Mouse (Mus musculus) midbrain, embryonic 10.5 days (tissue): Measurements from ENCODE around the gene C2cd4b. TPM values are rescaled to one million over a fixed set of nuclear protein-coding genes. Genes with fewer than 3 reads are reported as not detected.

Experiments
- DNase-seq: peaks from one replicate; pipeline ENCODE4 v3.0.0-alpha.2; 2017; ENCODE audit warnings: low spot score
- H3K27ac ChIP-seq: fragments of 300-500 bp; sonication (generic); replicated peaks from 2 replicates; pipeline ENCODE4 v1.5.1; 2016; ENCODE audit warnings: mild to moderate bottlenecking
- H3K27me3 ChIP-seq: fragments of 300-500 bp; sonication (generic); 2 replicates; pipeline ENCODE4 v1.6.1; 2016; ENCODE audit warnings: low read depth, mild to moderate bottlenecking; ENCODE audit not compliant: poor library complexity, severe bottlenecking
- H3K36me3 ChIP-seq: fragments of 300-500 bp; sonication (generic); 2 replicates; pipeline ENCODE4 v1.6.1; 2016; ENCODE audit warnings: mild to moderate bottlenecking, moderate library complexity
- H3K4me1 ChIP-seq: fragments of 300-500 bp; sonication (generic); 2 replicates; pipeline ENCODE4 v1.6.1; 2016
- H3K4me3 ChIP-seq: fragments of 300-500 bp; sonication (generic); 2 replicates; pipeline ENCODE4 v1.5.1; 2016; ENCODE audit warnings: mild to moderate bottlenecking, moderate library complexity
- H3K9me3 ChIP-seq: fragments of 300-500 bp; sonication (generic); replicated peaks from 2 replicates; pipeline ENCODE4 v1.6.1; 2016; ENCODE audit warnings: mild to moderate bottlenecking
- WGBS: fragments of 180-500 bp; shearing (Covaris S2); methylation state at CpG from one replicate; pipeline ENCODE4 v1.1.7; 2016; 5-methylcytosine and 5-hydroxymethylcytosine counted together
- polyA plus RNA-seq: library from polyadenylated mRNA; unstranded; fragments of >200 nt; fragmentation: Nextera tagmentation; extraction: Ambion mirVana; gene quantifications from 2 replicates; pipeline ENCODE4 v1.2.1, GENCODE M21; 2016

The C2cd4b gene
- polyA plus RNA-seq, 1 experiment from 2014 or later: not detected

- no peaks in the 10 kb centered on the region for H3K27me3 ChIP-seq
- H3K9me3 ChIP-seq: no peaks in the 10 kb centered on the region
- no peak for DNase-seq
- 93% methylated on average over 3 of the region's 3 CpGs for WGBS
- no peak overlapping the region for H3K27ac ChIP-seq
- H3K4me3 ChIP-seq: no peak overlapping the region
- H3K4me1 ChIP-seq: no peaks in the 10 kb centered on the region; the same call in 1 of the 2 replicates
- H3K36me3 ChIP-seq: no peaks in the 10 kb centered on the region
Observed at GRCm38 (mm10) chr9:67783464-67783863, 24.2 kb downstream of the C2cd4b start.

DNA sequence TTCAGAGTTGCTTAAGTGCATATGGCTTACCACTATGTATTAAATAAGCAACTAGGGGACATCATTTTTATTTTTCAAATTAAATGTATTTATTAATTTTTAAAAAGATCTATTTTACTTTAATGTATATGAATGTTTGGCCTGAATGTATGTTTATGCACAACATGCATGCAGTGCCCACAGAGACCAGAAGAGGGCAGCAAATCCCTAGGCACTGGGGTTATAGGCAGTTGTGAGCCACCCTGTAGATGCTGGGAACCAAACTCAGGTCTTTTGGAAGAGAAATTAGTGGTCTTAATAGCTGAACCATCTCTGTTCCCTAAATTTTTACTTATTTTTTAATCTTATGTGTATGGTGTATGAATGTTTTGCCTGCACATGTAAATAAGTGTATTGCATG, 24.7 kb downstream of the C2cd4b start:
- Histone ChIP-seq H3K4me3 (no peak overlapping the region), H3K27ac (no peak overlapping the region), H3K9me3 (no peaks in the 10 kb centered on the region), H3K4me1 (no peaks in the 10 kb centered on the region; the same call in 1 of the 2 replicates), H3K27me3 (no peaks in the 10 kb centered on the region), H3K36me3 (no peaks in the 10 kb centered on the region)
- DNase-seq: no peak

DNA sequence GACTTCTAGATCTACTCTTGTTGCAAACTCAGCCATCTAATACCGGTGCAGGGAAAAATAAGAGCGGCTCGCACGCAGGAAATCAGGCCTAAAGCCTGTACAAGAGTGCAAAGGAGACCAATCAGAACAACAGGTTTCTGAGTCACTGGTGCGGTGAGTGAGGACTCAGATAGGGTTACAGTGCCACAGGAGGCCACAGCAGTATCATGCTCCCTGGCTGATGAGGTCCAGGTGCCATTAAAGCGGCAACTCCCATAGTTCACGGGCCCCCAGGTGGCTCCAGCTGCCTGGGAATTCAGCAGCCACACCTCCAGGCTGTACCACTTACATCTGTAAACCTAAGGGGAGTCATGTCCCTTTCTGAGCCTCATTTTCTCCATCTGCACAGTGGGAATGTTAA, 27.1 kb downstream of the C2cd4b start:
- DNase-seq: no peak
- H3K27me3 ChIP-seq: no peaks in the 10 kb centered on the region
- no peaks in the 10 kb centered on the region; the same call in 1 of the 2 replicates for H3K4me1 ChIP-seq
- H3K9me3 ChIP-seq: no peaks in the 10 kb centered on the region
- no peak overlapping the region for H3K27ac ChIP-seq
- WGBS: 88% methylated on average over 7 of the region's 7 CpGs
- H3K4me3 ChIP-seq: no peak overlapping the region
- H3K36me3 ChIP-seq: no peaks in the 10 kb centered on the region

GRCm38 (mm10) chr9:67787671-67788070, 28.4 kb downstream of the C2cd4b start:
- Histone ChIP-seq H3K4me3 (no peak overlapping the region), H3K36me3 (no peaks in the 10 kb centered on the region), H3K4me1 (no peaks in the 10 kb centered on the region; the same call in 1 of the 2 replicates), H3K27ac (no peak overlapping the region), H3K9me3 (no peaks in the 10 kb centered on the region), H3K27me3 (no peaks in the 10 kb centered on the region)
- 62% methylated on average over 6 of the region's 6 CpGs for WGBS
- no peak for DNase-seq

- no peaks in the 10 kb centered on the region for H3K9me3 ChIP-seq
- H3K27ac ChIP-seq: no peak overlapping the region
- 84% methylated on average over 5 of the region's 5 CpGs for WGBS
- no peaks in the 10 kb centered on the region for H3K27me3 ChIP-seq
- H3K4me3 ChIP-seq: no peak overlapping the region
- DNase-seq: no peak
- H3K36me3 ChIP-seq: no peaks in the 10 kb centered on the region
- H3K4me1 ChIP-seq: peaks cover 8% of the 10 kb centered on the region; the same call in 1 of the 2 replicates
Observed at GRCm38 (mm10) chr9:67792405-67792804, 33.2 kb downstream of the C2cd4b start.

- Histone ChIP-seq H3K27ac (no peak overlapping the region), H3K36me3 (no peaks in the 10 kb centered on the region), H3K4me1 (peaks cover 8% of the 10 kb centered on the region; the same call in 1 of the 2 replicates), H3K4me3 (no peak overlapping the region), H3K9me3 (no peaks in the 10 kb centered on the region), H3K27me3 (no peaks in the 10 kb centered on the region)
- DNase-seq: no peak
- WGBS: 90% methylated on average over 6 of the region's 6 CpGs
Observed at GRCm38 (mm10) chr9:67793501-67793900, 34.3 kb downstream of the C2cd4b start.

GRCm38 (mm10) chr9:67794216-67794615, 35.0 kb downstream of the C2cd4b start:
- WGBS: 90% methylated on average over 1 of the region's 1 CpGs
- DNase-seq: no peak
- H3K27me3 ChIP-seq: no peaks in the 10 kb centered on the region
- H3K27ac ChIP-seq: 0 out of 2 replicates have a peak overlapping the region, but pooled peaks have one; percentile 46
- H3K4me3 ChIP-seq: no peak overlapping the region
- H3K4me1 ChIP-seq: peaks cover 8% of the 10 kb centered on the region; the same call in 1 of the 2 replicates
- no peaks in the 10 kb centered on the region for H3K36me3 ChIP-seq
- no peaks in the 10 kb centered on the region for H3K9me3 ChIP-seq

DNA sequence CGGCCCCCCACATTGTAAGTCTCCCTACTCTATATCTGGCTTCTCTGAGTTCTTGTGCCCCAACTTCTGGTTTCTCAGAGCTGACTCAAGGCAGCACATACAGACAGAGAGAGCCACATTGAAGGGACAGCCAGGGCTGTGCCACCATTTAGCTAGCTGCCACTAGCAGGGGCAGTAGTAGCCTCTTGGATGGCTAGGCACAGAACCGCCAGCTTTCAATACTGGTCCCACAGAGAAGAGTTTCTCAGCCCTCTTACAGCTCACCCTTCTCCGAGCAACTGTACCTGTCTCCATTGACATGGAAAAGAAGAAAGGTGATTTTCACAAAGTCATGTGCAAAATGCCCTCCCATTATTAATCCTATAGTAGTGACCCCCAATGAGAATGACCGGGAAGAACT, 35.4 kb downstream of the C2cd4b start:
- DNase-seq: no peak
- 0 out of 2 replicates have a peak overlapping the region, but pooled peaks have one; percentile 46 for H3K27ac ChIP-seq
- WGBS: 88% methylated on average over 4 of the region's 4 CpGs

DNA sequence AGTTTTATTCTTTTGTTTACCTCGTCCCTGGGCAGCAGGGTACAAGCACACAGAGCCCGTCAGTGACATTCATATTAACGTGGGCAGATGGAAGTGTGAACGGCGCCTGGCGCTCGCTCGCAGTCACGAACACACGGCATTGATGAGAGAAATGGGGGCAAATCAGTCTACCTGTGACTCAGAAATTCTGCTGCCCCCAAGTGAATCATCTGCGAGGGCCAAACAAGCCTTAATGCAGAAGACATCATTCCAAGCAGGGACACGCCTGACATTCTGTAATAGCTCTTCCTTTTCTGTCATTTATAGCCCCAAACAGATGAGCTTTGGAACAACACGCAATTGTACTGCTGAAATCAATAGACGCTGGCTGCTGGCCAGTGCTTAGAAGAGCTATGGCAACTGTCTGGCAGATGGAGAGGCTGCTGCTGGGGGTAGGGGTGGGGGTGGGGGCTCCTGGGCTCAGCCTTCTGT, 36.0 kb downstream of the C2cd4b start:
- Histone ChIP-seq H3K27ac (peak overlapping the region; percentile 47; the same call in 1 of the 2 replicates), H3K27me3 (no peaks in the 10 kb centered on the region), H3K4me1 (peaks cover 8% of the 10 kb centered on the region; the same call in 1 of the 2 replicates), H3K36me3 (no peaks in the 10 kb centered on the region), H3K4me3 (no peak overlapping the region), H3K9me3 (no peaks in the 10 kb centered on the region)
- DNase-seq: no peak
- 82% methylated on average over 14 of the region's 14 CpGs for WGBS

More for the DNA sequence above, 35.4 kb downstream of the C2cd4b start:
- peaks cover 8% of the 10 kb centered on the region; the same call in 1 of the 2 replicates for H3K4me1 ChIP-seq
- no peaks in the 10 kb centered on the region for H3K27me3 ChIP-seq
- no peak overlapping the region for H3K4me3 ChIP-seq
- H3K9me3 ChIP-seq: no peaks in the 10 kb centered on the region
- H3K36me3 ChIP-seq: no peaks in the 10 kb centered on the region

- 84% methylated on average over 14 of the region's 14 CpGs for WGBS
- H3K9me3 ChIP-seq: no peaks in the 10 kb centered on the region
- no peak for DNase-seq
- H3K4me3 ChIP-seq: no peak overlapping the region
- H3K4me1 ChIP-seq: peaks cover 8% of the 10 kb centered on the region; the same call in 1 of the 2 replicates
- H3K36me3 ChIP-seq: no peaks in the 10 kb centered on the region
- no peaks in the 10 kb centered on the region for H3K27me3 ChIP-seq
- no peak overlapping the region for H3K27ac ChIP-seq
Observed at GRCm38 (mm10) chr9:67799078-67799819, 40.0 kb downstream of the C2cd4b start.

DNA sequence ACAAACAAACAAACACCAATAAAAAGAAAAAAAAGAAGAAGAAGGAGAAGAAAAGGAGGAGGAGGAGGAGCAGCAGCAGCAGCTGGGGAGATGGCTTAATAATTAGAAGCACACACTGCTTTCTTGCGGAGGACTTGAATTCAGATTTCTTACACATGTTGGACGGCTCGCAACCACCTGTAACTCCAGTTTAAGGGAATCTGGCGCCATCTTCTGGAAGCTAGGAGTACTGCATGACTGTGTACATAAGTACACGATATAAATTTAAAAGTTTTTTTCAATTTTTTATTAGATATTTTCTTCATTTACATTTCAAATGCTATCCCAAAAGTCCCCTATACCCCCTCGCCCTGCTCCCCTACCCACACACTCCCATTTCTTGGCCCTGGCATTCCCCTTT, 43.0 kb downstream of the C2cd4b start:
- H3K4me1 ChIP-seq: no peaks in the 10 kb centered on the region
- WGBS: 37% methylated on average over 6 of the region's 6 CpGs
- peak; percentile 32 for DNase-seq
- H3K27me3 ChIP-seq: no peaks in the 10 kb centered on the region
- no peaks in the 10 kb centered on the region for H3K36me3 ChIP-seq
- H3K4me3 ChIP-seq: no peak overlapping the region
- H3K27ac ChIP-seq: no peak overlapping the region
- no peaks in the 10 kb centered on the region for H3K9me3 ChIP-seq

GRCm38 (mm10) chr9:67807000-67807399, 47.8 kb downstream of the C2cd4b start:
- no peaks in the 10 kb centered on the region for H3K27me3 ChIP-seq
- no peaks in the 10 kb centered on the region for H3K36me3 ChIP-seq
- no peaks in the 10 kb centered on the region for H3K9me3 ChIP-seq
- no peak for DNase-seq
- H3K4me1 ChIP-seq: no peaks in the 10 kb centered on the region
- no peak overlapping the region for H3K4me3 ChIP-seq
- 85% methylated on average over 5 of the region's 5 CpGs for WGBS
- H3K27ac ChIP-seq: no peak overlapping the region

DNA sequence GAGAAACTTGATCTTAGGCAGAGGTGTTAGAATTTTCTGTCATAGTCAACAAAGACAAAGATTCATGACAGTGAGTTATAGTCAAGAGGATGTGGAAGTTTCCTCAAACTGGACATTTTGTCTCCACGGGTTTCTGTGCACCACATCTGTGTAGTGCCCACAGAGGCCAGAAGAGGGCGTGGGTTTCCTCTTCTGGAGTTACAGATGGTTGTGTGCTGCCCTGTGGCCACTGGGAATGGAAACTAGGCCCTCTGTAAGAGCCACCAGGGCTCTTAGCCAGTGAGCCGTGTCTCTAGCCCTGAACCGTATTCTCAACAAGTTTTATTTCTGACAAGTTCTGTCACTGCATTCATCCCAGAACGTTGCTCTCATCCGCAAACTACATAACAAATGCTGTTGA, 51.3 kb downstream of the C2cd4b start:
- WGBS: 69% methylated on average over 6 of the region's 6 CpGs
- Histone ChIP-seq H3K27ac (no peak overlapping the region), H3K9me3 (no peaks in the 10 kb centered on the region), H3K36me3 (no peaks in the 10 kb centered on the region), H3K4me1 (peaks cover 8% of the 10 kb centered on the region), H3K27me3 (no peaks in the 10 kb centered on the region), H3K4me3 (no peak overlapping the region)
- no peak for DNase-seq
